Mouse (Mus musculus) cortical plate, adult 2 months (tissue): Measurements from ENCODE around the gene AC161166.1.

Source experiments
- CTCF ChIP-seq: fragments of 200-500 bp; IDR thresholded peaks from 2 replicates; pipeline ENCODE4 v1.5.1; 2011; ENCODE audit warnings: mild to moderate bottlenecking, control low read depth, low read length; ENCODE audit not compliant: insufficient read depth; ENCODE audit errors: extremely low read depth
- POLR2A ChIP-seq: fragments of 200-500 bp; IDR thresholded peaks from 2 replicates; pipeline ENCODE4 v1.6.1; 2011; ENCODE audit warnings: mild to moderate bottlenecking, low read length, control low read depth; ENCODE audit not compliant: insufficient read depth; ENCODE audit errors: extremely low read depth

- TF ChIP-seq CTCF = no peak
- peak; percentile 23 for TF ChIP-seq POLR2A
Observed at GRCm38 (mm10) chr7:24506838-24507725, 5.2 kb downstream of the AC161166.1 start, which contains the start of gene Zfp428.
